Mouse (Mus musculus) thymus, adult 2 months (tissue): Measurements from ENCODE around the gene Add3.

ENCODE experiments used
- CTCF ChIP-seq: fragments of 200-500 bp; IDR thresholded peaks from 2 replicates; pipeline ENCODE4 v1.5.1; 2012; ENCODE audit warnings: mild to moderate bottlenecking, control low read depth, low read length, moderate library complexity, borderline replicate concordance; ENCODE audit not compliant: control insufficient read depth, poor library complexity, insufficient read depth; ENCODE audit errors: extremely low read depth
- POLR2A ChIP-seq: fragments of 200-500 bp; IDR thresholded peaks from 2 replicates; pipeline ENCODE4 v1.6.1; 2012; ENCODE audit warnings: mild to moderate bottlenecking, low read length, control low read depth, moderate library complexity; ENCODE audit not compliant: control insufficient read depth, poor library complexity, insufficient read depth; ENCODE audit errors: extremely low read depth

- TF ChIP-seq CTCF = no peak
- TF ChIP-seq POLR2A = no peak
These were observed 116.8 kb downstream of the Add3 start for GRCm38 (mm10) chr19:53256991-53257594.
